Mouse (Mus musculus) neural tube, embryonic 13.5 days (tissue): ENCODE measurements around the gene Ska2. TPM values are rescaled to one million over a fixed set of nuclear protein-coding genes. Genes with fewer than 3 reads are reported as not detected.

ENCODE experiments used
- microRNA counts: library from miRNA; unstranded; fragments of <30 nt; microRNA quantifications from one replicate; lab custom pipeline; 2016
- microRNA-seq: library from miRNA; unstranded; fragments of <30 nt; microRNA quantifications from one replicate; pipeline ENCODE4, GENCODE M21; 2016
- polyA plus RNA-seq: library from polyadenylated mRNA; unstranded; fragments of >200 nt; fragmentation: Nextera tagmentation; extraction: Ambion mirVana; gene quantifications from 2 replicates; pipeline ENCODE4 v1.2.1, GENCODE M21; 2015

Gene Ska2
- polyA plus RNA-seq, 1 experiment from 2014 or later = 49.7 TPM

MicroRNA genes within 50 kb of the gene (microRNA counts, 519-probe panel; counts per million panel counts)
- 5,306 counts per million, percentile 91 among the panel's probes with 10 or more counts for microRNA mmu-miR-301a (lab: Ali Mortazavi, UCI)

Small RNAs within 50 kb of the gene (microRNA-seq; reads per million reads assigned to microRNA genes)
- gene Mir301 = 1,361 reads per million, percentile 82 among the genes with 10 or more reads in this experiment

Other genes with a start within 250 kb of the Ska2 start
- 4.6 and 5.3 TPM in 2 replicates for gene Ypel2, start 115.5 kb upstream of the Ska2 start, polyA plus RNA-seq
- 183 and 185 TPM in 2 replicates for gene Gdpd1, start 35.2 kb upstream of the Ska2 start, polyA plus RNA-seq
- 21.7 and 24.4 TPM in 2 replicates for gene Smg8, start 22.5 kb upstream of the Ska2 start, polyA plus RNA-seq
- 3.5 and 4.0 TPM in 2 replicates for gene Prr11, start 526 bp upstream of the Ska2 start, polyA plus RNA-seq
- 73.5 and 81.0 TPM in 2 replicates for gene Trim37, start 17.8 kb downstream of the Ska2 start, polyA plus RNA-seq
- 22.9 and 24.3 TPM in 2 replicates for gene Ppm1e, start 249.8 kb downstream of the Ska2 start, polyA plus RNA-seq